Mouse (Mus musculus): Measurements from ENCODE around the gene Vac14.

The Vac14 gene

GRCm38 (mm10) chr8:110717131-110717530 lies 98.7 kb downstream of the Vac14 start:
- DNase-seq (ENCODE audit: low spot score in 2 of 2), result no peak

GRCm38 (mm10) chr8:110718209-110718968 lies 100.0 kb downstream of the Vac14 start:
- no peak for DNase-seq (ENCODE audit: low spot score in 2 of 2)

- DNase-seq (ENCODE audit: low spot score in 2 of 2), result no peak
Observed at GRCm38 (mm10) chr8:110718969-110719670, 100.7 kb downstream of the Vac14 start.

GRCm38 (mm10) chr8:110719898-110720653 lies 101.7 kb downstream of the Vac14 start:
- no peak for DNase-seq (ENCODE audit: low spot score in 2 of 2)

- peak in 1 of 2 experiments; percentile 65 for DNase-seq (ENCODE audit: low spot score in 2 of 2)
Observed at GRCm38 (mm10) chr8:110720685-110721598, 102.6 kb downstream of the Vac14 start, which contains the start of gene Mtss1l. Gene Mtss1l, plus strand, starts transcription at chr8:110721476.

GRCm38 (mm10) chr8:110721606-110722413 lies 103.4 kb downstream of the Vac14 start:
- no peak for DNase-seq (ENCODE audit: low spot score in 2 of 2)

- no peak for DNase-seq (ENCODE audit: low spot score in 2 of 2)
Observed at GRCm38 (mm10) chr8:110722414-110723011, 104.1 kb downstream of the Vac14 start.

- no peak for DNase-seq (ENCODE audit: low spot score in 2 of 2)
Observed at GRCm38 (mm10) chr8:110724493-110724892, 106.1 kb downstream of the Vac14 start.

- peak; percentile 60 to 74 for DNase-seq (ENCODE audit: low spot score in 2 of 2)
Observed at GRCm38 (mm10) chr8:110725084-110725838, 106.9 kb downstream of the Vac14 start.

- DNase-seq (ENCODE audit: low spot score in 2 of 2), result no peak
Observed at GRCm38 (mm10) chr8:110726893-110727292, 108.5 kb downstream of the Vac14 start.

- DNase-seq (ENCODE audit: low spot score in 2 of 2), result no peak
Observed at GRCm38 (mm10) chr8:110731346-110731859, 113.0 kb downstream of the Vac14 start.

GRCm38 (mm10) chr8:110733036-110733435 lies 114.7 kb downstream of the Vac14 start:
- DNase-seq (ENCODE audit: low spot score in 2 of 2), result no peak

- DNase-seq (ENCODE audit: low spot score in 2 of 2), result no peak
Observed at GRCm38 (mm10) chr8:110738591-110739195, 120.3 kb downstream of the Vac14 start.

GRCm38 (mm10) chr8:110740629-110741175 lies 122.3 kb downstream of the Vac14 start:
- no peak for DNase-seq (ENCODE audit: low spot score in 2 of 2)

GRCm38 (mm10) chr8:110741816-110742451 lies 123.5 kb downstream of the Vac14 start:
- no peak for DNase-seq (ENCODE audit: low spot score in 2 of 2)

- no peak for DNase-seq (ENCODE audit: low spot score in 2 of 2)
Observed at GRCm38 (mm10) chr8:110742452-110742818, 124.0 kb downstream of the Vac14 start.

GRCm38 (mm10) chr8:110745162-110745561 lies 126.8 kb downstream of the Vac14 start:
- DNase-seq (ENCODE audit: low spot score in 2 of 2), result no peak

GRCm38 (mm10) chr8:110746661-110747060 lies 128.3 kb downstream of the Vac14 start:
- DNase-seq (ENCODE audit: low spot score in 2 of 2), result no peak

All from left cerebral cortex, adult 9 months (tissue).